Mouse (Mus musculus): ENCODE data around the gene Bcs1l.

- TF ChIP-seq POLR2A (IDR thresholded peaks at IDR 0.05; ENCODE audit: control insufficient read depth, extremely low read depth, insufficient read depth, low read length, poor library complexity) (no peak), CTCF (IDR thresholded peaks at IDR 0.05; ENCODE audit: borderline replicate concordance, control insufficient read depth, extremely low read depth, insufficient read depth, low read length, poor library complexity) (no peak)
These were observed 44.6 kb downstream of the Bcs1l start for GRCm38 (mm10) chr1:74632734-74633133.

Measured in thymus, adult 2 months (tissue).